Mouse (Mus musculus): ENCODE data around the gene Map2k7. TPM values are rescaled to one million over a fixed set of nuclear protein-coding genes. Genes with fewer than 3 reads are reported as not detected.
A peak's percentile ranks its signal among the peaks of the same experiment; 100 is the strongest.

Gene Map2k7
- polyA plus RNA-seq, 1 experiment from 2014 or later: 12.5 TPM

DNA sequence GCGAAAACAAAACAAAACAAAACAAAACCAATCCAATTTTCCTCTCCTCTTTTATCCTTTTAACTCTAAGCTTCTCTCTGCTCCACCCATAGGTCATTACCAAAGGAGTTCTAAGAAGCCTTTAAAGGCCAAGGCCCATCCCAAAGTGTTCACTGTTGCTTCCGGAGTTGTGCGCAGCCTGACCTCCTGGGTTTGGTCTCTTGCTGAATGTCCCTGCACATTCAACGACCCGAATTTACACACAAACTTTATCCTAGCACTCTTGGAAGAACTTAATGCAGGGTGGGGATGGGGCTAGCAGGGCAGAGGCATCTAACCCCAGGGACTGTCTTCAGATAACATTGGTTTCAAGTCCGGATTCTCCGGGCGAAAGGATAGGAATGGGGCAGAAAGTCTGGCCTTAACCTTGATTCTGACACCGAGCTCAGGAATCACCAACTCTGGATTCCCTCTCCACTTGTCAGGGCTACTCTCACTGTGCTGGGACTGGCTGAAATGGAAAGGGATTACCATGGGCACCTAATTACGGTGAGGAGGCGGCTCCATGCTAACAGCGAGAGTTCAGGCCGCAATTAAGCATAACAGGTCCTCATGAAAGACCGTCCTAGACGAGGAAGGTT lies 616 bp upstream of the Map2k7 start:
- 18% methylated on average over 15 of the region's 15 CpGs for WGBS (ENCODE audit: insufficient replicate concordance)
- Histone ChIP-seq H3K4me2 (peak overlapping the region; percentile 61), H3K36me3 (ENCODE audit: control insufficient read depth, insufficient read depth, low read length) (peaks cover 3% of the 10 kb centered on the region; the same call in 1 of the 2 replicates), H3K9me3 (replicated peaks; ENCODE audit: control insufficient read depth, low read length) (no peaks in the 10 kb centered on the region), H3K27ac (ENCODE audit: low read depth, low read length) (peak overlapping the region; percentile 95), H3K9ac (ENCODE audit: low read depth, low read length) (peak overlapping the region; percentile 88), H3K4me3 (ENCODE audit: low read depth, low read length) (peak overlapping the region; percentile 68), H3K4me1 (ENCODE audit: control insufficient read depth, insufficient read depth, low read length) (peaks cover 10% of the 10 kb centered on the region), H3K27me3 (ENCODE audit: control insufficient read depth, insufficient read depth, low read length) (peaks cover 9% of the 10 kb centered on the region)
- no peak for ATAC-seq (replicated peaks; ENCODE audit: insufficient number of reproducible peaks, low FRiP score, low TSS enrichment)

DNA sequence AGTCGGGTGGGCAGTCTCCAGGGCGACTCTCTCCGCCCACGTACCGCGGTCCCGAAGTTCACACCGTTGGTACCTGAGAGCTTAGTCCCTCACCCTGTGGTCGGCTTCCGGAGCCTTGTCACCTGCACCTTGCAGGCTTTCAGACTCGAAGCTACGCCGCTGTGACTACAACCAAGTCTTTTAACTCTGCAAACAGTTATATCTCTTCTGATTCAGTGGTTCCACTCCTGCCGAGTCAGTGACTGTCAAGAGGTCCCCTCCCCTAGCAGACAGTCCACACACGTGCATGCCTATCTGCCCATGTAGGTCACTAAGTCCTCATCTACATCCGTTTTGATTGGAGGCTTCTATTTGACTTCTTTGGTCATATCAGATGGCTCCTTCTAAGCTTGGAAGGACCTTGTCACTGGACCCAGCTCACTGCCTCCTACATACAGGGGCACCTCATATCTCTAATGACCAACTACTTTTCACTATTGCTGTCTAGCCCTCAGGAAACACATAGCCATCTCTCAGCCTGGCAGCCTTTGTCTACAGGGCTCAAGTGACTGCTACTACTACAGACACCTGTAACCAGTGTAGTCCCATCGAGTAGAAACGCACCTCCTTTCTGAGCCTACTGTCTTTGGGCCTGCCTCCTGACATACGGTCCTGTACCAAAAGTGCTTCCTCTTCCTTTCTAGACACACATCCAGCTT lies 802 bp downstream of the Map2k7 start:
- ATAC-seq (replicated peaks; ENCODE audit: insufficient number of reproducible peaks, low FRiP score, low TSS enrichment): peak; percentile 15
- Histone ChIP-seq H3K4me3 (ENCODE audit: low read depth, low read length) (peak overlapping the region; percentile 68), H3K9ac (ENCODE audit: low read depth, low read length) (peak overlapping the region; percentile 88), H3K4me2 (peak overlapping the region; percentile 61), H3K27ac (ENCODE audit: low read depth, low read length) (peak overlapping the region; percentile 95), H3K9me3 (replicated peaks; ENCODE audit: control insufficient read depth, low read length) (no peaks in the 10 kb centered on the region), H3K36me3 (ENCODE audit: control insufficient read depth, insufficient read depth, low read length) (peaks cover 13% of the 10 kb centered on the region; the same call in 1 of the 2 replicates), H3K4me1 (ENCODE audit: control insufficient read depth, insufficient read depth, low read length) (peaks cover 10% of the 10 kb centered on the region), H3K27me3 (ENCODE audit: control insufficient read depth, insufficient read depth, low read length) (peaks cover 9% of the 10 kb centered on the region)
- 13% methylated on average over 19 of the region's 19 CpGs for WGBS (ENCODE audit: insufficient replicate concordance)

DNA sequence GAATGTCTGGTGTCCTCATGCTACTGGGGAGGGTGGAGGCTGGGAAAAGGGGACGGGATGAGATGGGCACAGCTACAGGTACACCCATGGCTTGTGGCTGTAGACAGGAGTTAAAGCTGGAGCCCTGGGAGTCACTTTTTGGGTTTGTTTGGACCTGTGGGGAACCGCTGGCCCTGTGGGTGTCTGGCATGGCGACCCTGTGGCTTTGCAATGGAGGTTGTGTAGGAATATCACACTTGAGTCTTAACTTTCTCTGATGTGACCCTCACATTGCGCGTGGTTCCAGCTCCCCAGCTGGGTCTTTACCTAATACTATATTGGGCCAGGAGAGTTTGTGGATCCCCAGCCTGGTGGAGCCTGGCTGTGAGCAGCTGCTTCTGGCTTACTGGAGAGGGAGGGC lies 6.5 kb downstream of the Map2k7 start:
- Histone ChIP-seq H3K4me3 (ENCODE audit: low read depth, low read length) (no peak overlapping the region), H3K4me1 (ENCODE audit: control insufficient read depth, insufficient read depth, low read length) (peaks cover 13% of the 10 kb centered on the region), H3K4me2 (no peak overlapping the region), H3K27ac (ENCODE audit: low read depth, low read length) (no peak overlapping the region), H3K9ac (ENCODE audit: low read depth, low read length) (no peak overlapping the region), H3K9me3 (replicated peaks; ENCODE audit: control insufficient read depth, low read length) (no peaks in the 10 kb centered on the region), H3K36me3 (ENCODE audit: control insufficient read depth, insufficient read depth, low read length) (peaks cover 31% of the 10 kb centered on the region), H3K27me3 (ENCODE audit: control insufficient read depth, insufficient read depth, low read length) (peaks cover under 1% of the 10 kb centered on the region; the same call in 1 of the 2 replicates)
- 94% methylated on average over 5 of the region's 5 CpGs for WGBS (ENCODE audit: insufficient replicate concordance)
- no peak for ATAC-seq (replicated peaks; ENCODE audit: insufficient number of reproducible peaks, low FRiP score, low TSS enrichment)

DNA sequence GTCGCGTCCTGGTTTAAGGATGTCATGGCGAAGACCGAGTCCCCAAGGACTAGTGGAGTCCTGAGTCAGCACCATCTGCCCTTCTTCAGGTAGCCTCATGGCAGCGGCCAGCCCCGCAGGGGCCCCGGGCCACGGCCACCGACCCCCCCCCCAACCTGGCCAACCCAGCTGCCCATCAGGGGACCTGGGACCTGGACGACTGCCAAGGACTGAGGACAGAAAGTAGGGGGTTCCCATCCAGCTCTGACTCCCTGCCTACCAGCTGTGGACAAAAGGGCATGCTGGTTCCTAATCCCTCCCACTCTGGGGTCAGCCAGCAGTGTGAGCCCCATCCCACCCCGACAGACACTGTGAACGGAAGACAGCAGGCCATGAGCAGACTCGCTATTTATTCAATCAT lies 7.2 kb downstream of the Map2k7 start:
- Histone ChIP-seq H3K9me3 (replicated peaks; ENCODE audit: control insufficient read depth, low read length) (no peaks in the 10 kb centered on the region), H3K27ac (ENCODE audit: low read depth, low read length) (no peak overlapping the region), H3K4me2 (no peak overlapping the region), H3K27me3 (ENCODE audit: control insufficient read depth, insufficient read depth, low read length) (peaks cover 3% of the 10 kb centered on the region; the same call in 1 of the 2 replicates), H3K9ac (ENCODE audit: low read depth, low read length) (no peak overlapping the region), H3K4me3 (ENCODE audit: low read depth, low read length) (no peak overlapping the region), H3K36me3 (ENCODE audit: control insufficient read depth, insufficient read depth, low read length) (peaks cover 31% of the 10 kb centered on the region), H3K4me1 (ENCODE audit: control insufficient read depth, insufficient read depth, low read length) (peaks cover 9% of the 10 kb centered on the region)
- ATAC-seq (replicated peaks; ENCODE audit: insufficient number of reproducible peaks, low FRiP score, low TSS enrichment): no peak
- WGBS (ENCODE audit: insufficient replicate concordance): 81% methylated on average over 13 of the region's 13 CpGs

DNA sequence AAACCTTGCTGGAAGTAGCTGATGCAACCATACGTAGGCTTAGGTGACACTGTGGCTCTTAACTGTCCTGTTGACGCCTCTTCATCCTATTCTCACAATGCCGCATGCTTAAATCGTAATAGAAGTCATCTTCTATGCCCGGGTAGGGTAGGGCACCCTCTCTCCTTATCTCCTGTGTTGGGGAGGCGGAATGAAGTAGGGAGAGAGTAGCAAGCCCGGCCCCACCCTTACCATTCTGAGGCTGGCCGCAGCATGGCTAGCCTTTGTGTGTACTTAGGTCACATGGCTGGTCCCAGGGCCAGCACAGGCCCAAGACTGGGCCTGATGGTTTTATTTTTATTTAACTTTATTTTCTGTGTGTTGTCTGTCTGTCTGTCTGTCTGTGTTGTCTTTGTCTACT lies 8.7 kb downstream of the Map2k7 start:
- 0 out of 2 replicates have a peak overlapping the region, but pooled peaks have one; percentile 22 for H3K9ac ChIP-seq (ENCODE audit: low read depth, low read length)
- H3K27ac ChIP-seq (ENCODE audit: low read depth, low read length): no peak overlapping the region
- H3K4me1 ChIP-seq (ENCODE audit: control insufficient read depth, insufficient read depth, low read length): peaks cover 9% of the 10 kb centered on the region
- H3K4me2 ChIP-seq: no peak overlapping the region
- H3K9me3 ChIP-seq (replicated peaks; ENCODE audit: control insufficient read depth, low read length): no peaks in the 10 kb centered on the region
- H3K4me3 ChIP-seq (ENCODE audit: low read depth, low read length): no peak overlapping the region
- no peak for ATAC-seq (replicated peaks; ENCODE audit: insufficient number of reproducible peaks, low FRiP score, low TSS enrichment)
- H3K27me3 ChIP-seq (ENCODE audit: control insufficient read depth, insufficient read depth, low read length): peaks cover 3% of the 10 kb centered on the region; the same call in 1 of the 2 replicates
- H3K36me3 ChIP-seq (ENCODE audit: control insufficient read depth, insufficient read depth, low read length): peaks cover 31% of the 10 kb centered on the region
- WGBS (ENCODE audit: insufficient replicate concordance): 89% methylated on average over 8 of the region's 8 CpGs

DNA sequence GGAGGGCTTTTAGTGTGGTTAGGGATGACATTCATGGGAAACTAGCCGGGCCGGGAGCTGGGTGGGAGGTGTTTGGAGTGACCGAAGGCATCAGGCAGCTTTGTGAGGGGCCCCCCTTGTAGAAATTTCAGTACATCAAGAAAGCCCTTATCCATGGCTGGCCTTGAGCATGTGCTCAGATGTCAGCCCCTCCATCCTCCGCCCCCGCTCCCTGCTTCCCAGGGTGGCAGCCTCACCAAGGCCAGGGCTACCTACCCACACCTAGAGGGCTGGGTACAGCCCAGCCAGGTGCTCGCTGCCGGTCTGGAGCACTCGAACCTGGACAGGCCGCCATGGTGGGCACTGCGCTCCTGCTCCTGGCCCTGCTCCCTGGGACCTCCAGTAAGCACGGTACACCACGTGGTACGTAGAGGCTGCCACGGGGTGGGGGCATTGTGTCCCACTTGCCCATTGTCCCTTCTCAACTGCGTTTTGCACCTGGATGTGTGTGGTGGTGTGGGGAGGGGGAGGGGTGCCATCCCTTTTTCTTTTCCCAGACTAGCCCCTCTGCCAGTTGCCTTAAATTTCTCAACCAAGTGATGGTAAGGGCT lies 9.5 kb downstream of the Map2k7 start, which contains the start of gene Tgfbr3l:
Tgfbr3l (plus strand) TSS at position 264 of the 590 bp plus-strand sequence.
- no peaks in the 10 kb centered on the region for H3K9me3 ChIP-seq (replicated peaks; ENCODE audit: control insufficient read depth, low read length)
- H3K36me3 ChIP-seq (ENCODE audit: control insufficient read depth, insufficient read depth, low read length): peaks cover 28% of the 10 kb centered on the region
- peak within 1 kb of the TSS; percentile 53 for H3K4me2 ChIP-seq
- no peak within 1 kb of the TSS; the same call in 1 of the 2 replicates for H3K27ac ChIP-seq (ENCODE audit: low read depth, low read length)
- WGBS (ENCODE audit: insufficient replicate concordance): 83% methylated on average over 15 of the region's 15 CpGs
- peaks cover 3% of the 10 kb centered on the region; the same call in 1 of the 2 replicates for H3K27me3 ChIP-seq (ENCODE audit: control insufficient read depth, insufficient read depth, low read length)
- peaks cover 9% of the 10 kb centered on the region for H3K4me1 ChIP-seq (ENCODE audit: control insufficient read depth, insufficient read depth, low read length)
- peak within 1 kb of the TSS; percentile 43; the same call in 1 of the 2 replicates for H3K9ac ChIP-seq (ENCODE audit: low read depth, low read length)
- no peak for ATAC-seq (replicated peaks; ENCODE audit: insufficient number of reproducible peaks, low FRiP score, low TSS enrichment)
- no peak within 1 kb of the TSS for H3K4me3 ChIP-seq (ENCODE audit: low read depth, low read length)

DNA sequence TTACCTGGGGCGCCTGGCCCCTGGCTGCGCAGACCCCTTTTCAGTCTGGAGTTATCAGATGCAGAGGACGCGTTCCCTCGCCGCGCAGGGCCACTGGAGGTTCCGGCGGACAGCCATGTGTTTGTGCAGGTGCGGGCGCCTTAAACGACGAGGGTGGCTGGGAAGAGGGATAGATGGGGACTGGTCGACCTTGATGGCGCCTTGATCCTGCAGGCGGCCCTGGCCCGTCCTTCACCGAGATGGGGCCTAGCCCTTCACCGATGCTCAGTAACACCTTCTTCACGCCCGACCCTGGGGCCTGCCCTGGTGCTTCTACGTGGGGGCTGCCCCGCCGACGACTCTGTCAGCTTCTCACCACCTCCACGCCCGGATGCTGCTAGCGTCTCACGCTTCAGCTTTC lies 10.7 kb downstream of the Map2k7 start:
- peak overlapping the region; percentile 43; the same call in 1 of the 2 replicates for H3K9ac ChIP-seq (ENCODE audit: low read depth, low read length)
- H3K36me3 ChIP-seq (ENCODE audit: control insufficient read depth, insufficient read depth, low read length): peaks cover 19% of the 10 kb centered on the region
- H3K27me3 ChIP-seq (ENCODE audit: control insufficient read depth, insufficient read depth, low read length): peaks cover 3% of the 10 kb centered on the region; the same call in 1 of the 2 replicates
- 14% methylated on average over 29 of the region's 29 CpGs for whole genome bisulfite sequencing (ENCODE audit: insufficient replicate concordance)
- ATAC-seq (replicated peaks; ENCODE audit: insufficient number of reproducible peaks, low FRiP score, low TSS enrichment): no peak
- peak overlapping the region; percentile 3; the same call in 1 of the 2 replicates for H3K4me3 ChIP-seq (ENCODE audit: low read depth, low read length)
- H3K9me3 ChIP-seq (replicated peaks; ENCODE audit: control insufficient read depth, low read length): no peaks in the 10 kb centered on the region
- peak overlapping the region; percentile 53 for H3K4me2 ChIP-seq
- peak overlapping the region; percentile 31; the same call in 1 of the 2 replicates for H3K27ac ChIP-seq (ENCODE audit: low read depth, low read length)
- H3K4me1 ChIP-seq (ENCODE audit: control insufficient read depth, insufficient read depth, low read length): peaks cover 15% of the 10 kb centered on the region

DNA sequence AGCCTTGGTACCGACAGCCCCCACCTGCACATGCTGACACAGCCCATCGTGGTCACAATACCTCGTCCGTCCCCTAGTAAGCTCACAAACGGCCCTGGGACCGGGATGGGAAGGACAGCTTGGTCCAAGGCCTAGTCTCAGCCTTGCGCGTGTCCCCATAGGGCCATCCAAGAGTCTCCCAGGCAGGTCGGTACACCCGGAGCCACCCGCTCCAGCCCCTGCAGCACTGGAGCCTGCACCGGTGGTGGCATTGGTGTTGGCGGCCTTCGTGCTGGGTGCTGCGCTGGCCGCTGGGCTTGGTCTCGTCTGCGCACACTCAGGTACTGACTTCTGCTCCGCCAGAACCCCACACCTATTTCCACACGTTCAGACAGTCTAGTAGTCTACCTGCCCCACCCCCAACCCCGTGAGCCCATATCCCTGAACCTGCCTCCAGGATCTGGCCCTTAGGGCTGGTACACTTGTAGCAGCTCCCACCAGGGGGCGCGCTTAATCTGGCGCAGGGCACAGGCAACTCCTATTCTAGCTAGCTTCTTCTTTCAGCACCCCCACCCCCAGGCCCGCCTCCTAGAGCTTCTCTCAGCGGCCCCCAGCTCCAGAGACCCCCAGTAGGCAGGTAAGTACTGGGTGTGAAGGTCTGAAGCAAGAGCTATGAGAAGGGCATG lies 11.9 kb downstream of the Map2k7 start:
- no peak overlapping the region for H3K27ac ChIP-seq (ENCODE audit: low read depth, low read length)
- peaks cover 16% of the 10 kb centered on the region for H3K4me1 ChIP-seq (ENCODE audit: control insufficient read depth, insufficient read depth, low read length)
- peaks cover 3% of the 10 kb centered on the region; the same call in 1 of the 2 replicates for H3K27me3 ChIP-seq (ENCODE audit: control insufficient read depth, insufficient read depth, low read length)
- H3K36me3 ChIP-seq (ENCODE audit: control insufficient read depth, insufficient read depth, low read length): peaks cover 14% of the 10 kb centered on the region
- no peaks in the 10 kb centered on the region for H3K9me3 ChIP-seq (replicated peaks; ENCODE audit: control insufficient read depth, low read length)
- WGBS (ENCODE audit: insufficient replicate concordance): 30% methylated on average over 26 of the region's 26 CpGs
- 0 out of 2 replicates have a peak, but pooled peaks have one; percentile 1 for ATAC-seq (replicated peaks; ENCODE audit: insufficient number of reproducible peaks, low FRiP score, low TSS enrichment)
- peak overlapping the region; percentile 16; the same call in 1 of the 2 replicates for H3K4me2 ChIP-seq
- no peak overlapping the region for H3K4me3 ChIP-seq (ENCODE audit: low read depth, low read length)
- H3K9ac ChIP-seq (ENCODE audit: low read depth, low read length): 0 out of 2 replicates have a peak overlapping the region, but pooled peaks have one; percentile 17

All from heart, embryonic 11.5 days (tissue).